In the genomic region with DNA sequence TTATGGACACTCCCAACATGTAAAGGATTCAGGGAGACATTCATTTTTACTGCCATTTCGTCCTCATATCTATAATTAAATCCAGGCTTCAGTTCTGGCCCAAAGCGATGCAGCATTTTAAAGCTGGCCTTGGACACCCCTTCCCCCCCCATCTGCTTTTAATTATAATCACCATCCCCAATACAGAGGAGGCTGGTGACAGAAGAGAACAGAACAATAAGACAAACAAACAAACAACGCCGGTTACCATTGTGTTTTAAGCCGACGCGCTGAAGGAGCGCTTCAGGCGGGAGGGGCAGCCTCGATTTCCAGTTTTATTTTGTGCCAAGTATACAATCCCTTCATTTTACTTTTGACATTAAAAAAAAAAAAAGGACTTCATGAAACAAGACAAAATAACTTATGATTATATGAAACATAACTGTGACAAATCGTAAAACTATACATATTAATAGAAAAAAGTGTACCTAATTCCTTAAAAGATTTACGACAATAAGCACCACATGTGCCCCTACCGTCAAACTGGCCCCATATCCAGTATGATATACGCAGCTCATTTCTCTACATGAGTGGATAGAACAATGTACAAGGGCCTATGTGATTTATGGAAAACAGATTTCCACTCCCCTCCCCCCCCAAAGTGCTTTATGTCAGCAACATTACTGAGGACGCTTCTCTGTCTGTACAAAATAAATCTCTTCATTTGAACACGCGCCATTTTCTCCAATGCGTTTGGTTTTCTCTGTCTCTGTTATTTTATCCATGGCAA, we compare ENCODE assay signal across 19 mouse cellular contexts.
DNase-seq lines count a peak whose midpoint lies in the region; ATAC-seq and TF ChIP-seq lines count a peak whose summit lies in the region.
"Had no signal": no experiment of that assay in that cellular context is flagged by ENCODE, and none has a peak within 500 bp of the region (broad histone marks: within the 10 kb centered on the region; RNA-seq: fewer than 3 reads in every experiment).

No protein-coding gene starts in this region.

- WGBS in midbrain, embryonic 13.5 days, result 80% methylated on average over 18 of the region's 18 CpGs
- WGBS in midbrain, postnatal 0 days, result 73% methylated on average over 18 of the region's 18 CpGs
- 75% methylated on average over 18 of the region's 18 CpGs for WGBS in embryonic facial prominence, embryonic 10.5 days
- WGBS in neural tube, embryonic 13.5 days, result 63% methylated on average over 18 of the region's 18 CpGs
- 97% methylated on average over 18 of the region's 18 CpGs for WGBS in thymus, adult 2 months

- no peak overlapping the region for H3K4me2 ChIP-seq in midbrain, embryonic 13.5 days (replicated peaks)
- H3K4me2 ChIP-seq in midbrain, postnatal 0 days (ENCODE audit: low read depth, low read length, poor library complexity, severe bottlenecking), result no peak overlapping the region
- H3K4me2 ChIP-seq in neural tube, embryonic 13.5 days, result no peak overlapping the region
- H3K4me2 ChIP-seq: forebrain, embryonic 15.5 days; liver, embryonic 12.5 days; lung, embryonic 15.5 days had no signal

- no peak overlapping the region for H3K4me3 ChIP-seq in midbrain, embryonic 13.5 days (replicated peaks)
- H3K4me3 ChIP-seq in midbrain, postnatal 0 days (ENCODE audit: low read depth, low read length), result no peak overlapping the region
- no peak overlapping the region for H3K4me3 ChIP-seq in embryonic facial prominence, embryonic 10.5 days
- H3K4me3 ChIP-seq in neural tube, embryonic 13.5 days, result no peak overlapping the region
- H3K4me3 ChIP-seq in thymus, adult 2 months (ENCODE audit: control insufficient read depth, insufficient read depth, low read length), result no peak overlapping the region
- H3K4me3 ChIP-seq: forebrain, embryonic 15.5 days; heart, adult 2 months; left cerebral cortex, adult 2 months; liver, embryonic 12.5 days; lung, embryonic 15.5 days; myocyte had no signal

- H3K27me3 ChIP-seq in midbrain, embryonic 13.5 days, result no peaks in the 10 kb centered on the region
- H3K27me3 ChIP-seq in midbrain, postnatal 0 days (ENCODE audit: insufficient read depth, low read length), result no peaks in the 10 kb centered on the region
- H3K27me3 ChIP-seq in embryonic facial prominence, embryonic 10.5 days (replicated peaks; ENCODE audit: low read depth, poor library complexity, severe bottlenecking), result no peaks in the 10 kb centered on the region
- no peaks in the 10 kb centered on the region for H3K27me3 ChIP-seq in neural tube, embryonic 13.5 days
- no peaks in the 10 kb centered on the region for H3K27me3 ChIP-seq in thymus, adult 2 months (ENCODE audit: control insufficient read depth, insufficient read depth, low read length)
- H3K27me3 ChIP-seq: forebrain, embryonic 15.5 days; liver, embryonic 12.5 days; lung, embryonic 15.5 days had no signal

- H3K9me3 ChIP-seq in midbrain, embryonic 13.5 days, result no peaks in the 10 kb centered on the region
- H3K9me3 ChIP-seq in midbrain, postnatal 0 days (ENCODE audit: low read length), result no peaks in the 10 kb centered on the region
- no peaks in the 10 kb centered on the region for H3K9me3 ChIP-seq in embryonic facial prominence, embryonic 10.5 days
- H3K9me3 ChIP-seq in neural tube, embryonic 13.5 days, result no peaks in the 10 kb centered on the region
- H3K9me3 ChIP-seq: forebrain, embryonic 15.5 days; liver, embryonic 12.5 days; lung, embryonic 15.5 days had no signal

- no peak for TF ChIP-seq CTCF in midbrain, postnatal 0 days (IDR thresholded peaks at IDR 0.05)
- no peak for TF ChIP-seq CTCF in thymus, adult 2 months (IDR thresholded peaks at IDR 0.05; ENCODE audit: borderline replicate concordance, control insufficient read depth, extremely low read depth, insufficient read depth, low read length, poor library complexity)

- no peak for DNase-seq in midbrain, postnatal 0 days (ENCODE audit: low spot score)
- DNase-seq in embryonic facial prominence, embryonic 10.5 days (ENCODE audit: low spot score), result peak; percentile 16
- peak; percentile 81 for DNase-seq in forelimb bud, embryonic 11.5 days (ENCODE audit: low read depth, low spot score)
- no peak for DNase-seq in thymus, adult 2 months
- no peak for DNase-seq in lung, postnatal 10 days
- DNase-seq: adrenal gland, adult 8-10 months; cerebellum, adult 2 months; heart, adult 2 months; heart, postnatal 10 days; kidney, adult 2 months; right cerebral cortex, postnatal 25 days had no signal

- H3K9ac ChIP-seq in midbrain, embryonic 13.5 days (replicated peaks), result no peak overlapping the region
- H3K9ac ChIP-seq in midbrain, postnatal 0 days (replicated peaks; ENCODE audit: low read length, poor library complexity, severe bottlenecking), result no peak overlapping the region
- no peak overlapping the region for H3K9ac ChIP-seq in neural tube, embryonic 13.5 days
- H3K9ac ChIP-seq: forebrain, embryonic 15.5 days; liver, embryonic 12.5 days; lung, embryonic 15.5 days had no signal

- no peak overlapping the region for H3K27ac ChIP-seq in midbrain, embryonic 13.5 days
- H3K27ac ChIP-seq in midbrain, postnatal 0 days (ENCODE audit: low read depth, low read length), result no peak overlapping the region
- no peak overlapping the region for H3K27ac ChIP-seq in embryonic facial prominence, embryonic 10.5 days (replicated peaks)
- H3K27ac ChIP-seq in neural tube, embryonic 13.5 days (replicated peaks), result peak overlapping the region; percentile 28; the same call in 1 of the 2 replicates
- H3K27ac ChIP-seq in thymus, adult 2 months (ENCODE audit: control insufficient read depth, insufficient read depth, low read length), result no peak overlapping the region
- H3K27ac ChIP-seq: forebrain, embryonic 15.5 days; heart, adult 2 months; hindbrain, postnatal 0 days; left cerebral cortex, adult 2 months; liver, embryonic 12.5 days; lung, embryonic 15.5 days had no signal

- no peaks in the 10 kb centered on the region for H3K36me3 ChIP-seq in midbrain, embryonic 13.5 days
- no peaks in the 10 kb centered on the region for H3K36me3 ChIP-seq in midbrain, postnatal 0 days (ENCODE audit: insufficient read depth, low read length)
- no peaks in the 10 kb centered on the region for H3K36me3 ChIP-seq in embryonic facial prominence, embryonic 10.5 days (replicated peaks)
- H3K36me3 ChIP-seq in neural tube, embryonic 13.5 days, result no peaks in the 10 kb centered on the region
- no peaks in the 10 kb centered on the region for H3K36me3 ChIP-seq in thymus, adult 2 months (ENCODE audit: control insufficient read depth, insufficient read depth, low read length)
- H3K36me3 ChIP-seq: forebrain, embryonic 15.5 days; liver, embryonic 12.5 days; lung, embryonic 15.5 days had no signal

- no peaks in the 10 kb centered on the region for H3K4me1 ChIP-seq in midbrain, embryonic 13.5 days (replicated peaks)
- H3K4me1 ChIP-seq in midbrain, postnatal 0 days (ENCODE audit: insufficient read depth, low read length), result no peaks in the 10 kb centered on the region
- H3K4me1 ChIP-seq in embryonic facial prominence, embryonic 10.5 days, result peaks cover 7% of the 10 kb centered on the region
- peaks cover 12% of the 10 kb centered on the region for H3K4me1 ChIP-seq in neural tube, embryonic 13.5 days (replicated peaks)
- no peaks in the 10 kb centered on the region for H3K4me1 ChIP-seq in thymus, adult 2 months (replicated peaks; ENCODE audit: control insufficient read depth, insufficient read depth, low read length)
- H3K4me1 ChIP-seq: liver, embryonic 12.5 days; lung, embryonic 15.5 days had no signal

- ATAC-seq in midbrain, embryonic 13.5 days, result 0 out of 2 replicates have a peak, but pooled peaks have one; percentile 14
- no peak for ATAC-seq in midbrain, postnatal 0 days (ENCODE audit: low FRiP score)
- peak; percentile 74; the same call in 1 of the 2 replicates for ATAC-seq in neural tube, embryonic 13.5 days (ENCODE audit: low read depth)
- ATAC-seq: forebrain, embryonic 15.5 days; hindbrain, postnatal 0 days; liver, embryonic 12.5 days had no signal

- TF ChIP-seq POLR2A in thymus, adult 2 months (IDR thresholded peaks at IDR 0.05; ENCODE audit: control insufficient read depth, extremely low read depth, insufficient read depth, low read length, poor library complexity), result no peak

Comparison
In these comparisons a context has a peak if more than half of its experiments do, and no peak if none do; other contexts are left out.
1. DNase-seq: peak in embryonic facial prominence, embryonic 10.5 days (single experiment) and forelimb bud, embryonic 11.5 days (single experiment); none in midbrain, postnatal 0 days (single experiment), thymus, adult 2 months (single experiment) and lung, postnatal 10 days (single experiment).